Mouse (Mus musculus): ENCODE data around the gene Tie1. TPM values are rescaled to one million over a fixed set of nuclear protein-coding genes. Genes with fewer than 3 reads are reported as not detected.
A peak's percentile ranks its signal among the peaks of the same experiment; 100 is the strongest.

The Tie1 gene
- total and polyA plus RNA-seq, 2 experiments from 2014 or later, result 9.9 to 17.2 TPM

DNA sequence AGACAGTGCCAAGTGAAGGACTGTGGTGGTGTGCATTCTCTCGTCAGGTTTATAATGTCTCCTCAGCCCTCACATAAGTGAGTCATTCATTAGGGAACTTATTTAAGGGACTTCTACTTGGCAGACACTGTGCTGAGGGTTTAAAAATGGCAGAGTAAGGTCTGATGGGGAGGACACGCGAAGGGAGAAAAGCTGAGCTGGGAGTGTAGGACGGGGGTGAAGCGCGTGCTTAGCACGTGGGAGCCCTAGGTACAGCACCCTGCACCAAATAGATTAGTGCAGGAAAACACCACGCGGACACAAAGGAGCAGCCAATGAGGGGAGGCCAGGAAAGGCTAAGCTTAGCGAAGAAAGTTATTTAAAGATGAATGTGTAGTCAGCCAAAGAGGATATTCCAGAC, 44.8 kb downstream of the Tie1 start:
- TF ChIP-seq CTCF (IDR thresholded peaks at IDR 0.05), result no peak
- H3K27me3 ChIP-seq (ENCODE audit: insufficient read depth, low read length), result no peaks in the 10 kb centered on the region

DNA sequence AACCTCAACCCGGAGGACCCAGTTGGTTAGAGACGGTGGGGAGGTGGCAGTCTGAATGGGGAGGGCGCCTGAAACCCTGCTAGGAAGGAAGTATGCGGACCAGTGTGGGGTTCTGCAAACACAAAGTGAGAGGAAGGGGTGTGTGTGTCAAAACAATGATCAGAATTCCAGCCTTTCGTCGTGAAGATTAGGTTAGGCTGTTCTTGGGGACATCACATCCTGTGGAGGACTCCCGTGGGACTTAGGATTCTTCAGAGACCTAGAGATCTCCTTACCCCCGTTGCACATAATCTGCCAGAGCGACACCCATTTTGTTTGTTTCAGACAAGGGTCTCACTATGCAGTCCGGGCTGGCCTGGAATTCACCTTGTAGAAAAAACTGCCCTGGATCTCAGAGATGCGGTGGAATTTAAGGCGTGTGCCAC, 52.0 kb downstream of the Tie1 start:
- peak overlapping the region; percentile 79 for H3K27ac ChIP-seq (ENCODE audit: low read depth, low read length)

More for the DNA sequence above, 44.8 kb downstream of the Tie1 start:
- Histone ChIP-seq H3K9ac (replicated peaks; ENCODE audit: low read length, poor library complexity, severe bottlenecking) (no peak overlapping the region), H3K4me2 (ENCODE audit: low read depth, low read length, poor library complexity, severe bottlenecking) (no peak overlapping the region), H3K9me3 (ENCODE audit: low read length) (no peaks in the 10 kb centered on the region), H3K4me1 (ENCODE audit: insufficient read depth, low read length) (0 out of 2 replicates have a peak, but pooled peaks cover 4% of the 10 kb centered on the region), H3K36me3 (ENCODE audit: insufficient read depth, low read length) (no peaks in the 10 kb centered on the region), H3K27ac (ENCODE audit: low read depth, low read length) (no peak overlapping the region), H3K4me3 (ENCODE audit: low read depth, low read length) (no peak overlapping the region)
- WGBS, result 82% methylated on average over 10 of the region's 10 CpGs
- ATAC-seq (ENCODE audit: low FRiP score) (no peak), DNase-seq (ENCODE audit: low spot score) (no peak)

DNA sequence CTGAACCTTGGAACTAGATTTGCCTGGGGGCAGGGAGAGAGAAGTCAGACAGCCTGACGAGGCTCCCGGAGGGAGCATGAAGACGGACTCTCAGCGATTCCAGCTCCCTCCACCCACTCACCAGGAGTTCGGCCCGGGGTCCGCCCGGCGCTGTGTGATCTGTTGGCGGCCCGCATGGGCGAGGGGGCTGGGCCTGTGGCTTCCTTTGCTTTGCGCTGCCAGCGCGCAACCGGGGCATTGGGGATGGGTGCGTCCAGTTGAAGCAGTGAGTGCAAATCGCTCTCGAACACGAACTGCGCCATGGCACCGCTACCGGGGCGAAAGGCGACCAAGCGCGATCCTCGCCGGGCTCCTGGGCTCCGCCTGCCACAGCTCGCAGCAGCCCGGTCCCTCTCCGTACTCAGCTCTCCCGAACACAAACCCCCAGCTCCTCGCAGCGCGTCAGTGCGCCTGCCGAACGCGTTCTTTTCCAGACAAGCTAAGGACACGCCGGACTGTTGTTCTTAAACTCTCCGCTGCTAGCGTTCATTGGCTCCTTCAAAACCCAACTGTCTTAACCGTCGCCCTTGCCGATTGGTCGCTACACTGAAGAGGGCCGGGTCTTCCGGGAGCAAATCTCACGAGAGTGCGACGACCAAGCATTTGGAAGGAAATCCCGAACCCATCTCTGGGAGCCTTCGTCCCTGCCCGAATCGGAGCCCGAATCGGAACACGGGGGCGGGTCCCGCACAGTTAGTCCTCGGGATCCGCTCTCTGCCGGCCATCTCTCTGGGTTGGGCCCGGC, 52.8 kb downstream of the Tie1 start, which contains the start of gene Cdc20:
Gene Cdc20 (minus strand): TSS at position 533 of the 784 bp plus-strand sequence.
- peak within 1 kb of the TSS; percentile 79 for H3K27ac ChIP-seq (ENCODE audit: low read depth, low read length)

More for the DNA sequence above, 52.0 kb downstream of the Tie1 start:
- H3K4me3 ChIP-seq (ENCODE audit: low read depth, low read length), result peak overlapping the region; percentile 34
- no peak for TF ChIP-seq CTCF (IDR thresholded peaks at IDR 0.05)
- peak overlapping the region; percentile 87 for H3K4me2 ChIP-seq (ENCODE audit: low read depth, low read length, poor library complexity, severe bottlenecking)
- peak overlapping the region; percentile 59 for H3K9ac ChIP-seq (replicated peaks; ENCODE audit: low read length, poor library complexity, severe bottlenecking)
- 8% methylated on average over 12 of the region's 12 CpGs for WGBS
- no peaks in the 10 kb centered on the region for H3K9me3 ChIP-seq (ENCODE audit: low read length)
- no peaks in the 10 kb centered on the region for H3K36me3 ChIP-seq (ENCODE audit: insufficient read depth, low read length)
- no peaks in the 10 kb centered on the region; the same call in 1 of the 2 replicates for H3K4me1 ChIP-seq (ENCODE audit: insufficient read depth, low read length)
- peak; percentile 28; the same call in 1 of the 2 replicates for ATAC-seq (ENCODE audit: low FRiP score)
- no peaks in the 10 kb centered on the region for H3K27me3 ChIP-seq (ENCODE audit: insufficient read depth, low read length)
- peak; percentile 38 for DNase-seq (ENCODE audit: low spot score)

DNA sequence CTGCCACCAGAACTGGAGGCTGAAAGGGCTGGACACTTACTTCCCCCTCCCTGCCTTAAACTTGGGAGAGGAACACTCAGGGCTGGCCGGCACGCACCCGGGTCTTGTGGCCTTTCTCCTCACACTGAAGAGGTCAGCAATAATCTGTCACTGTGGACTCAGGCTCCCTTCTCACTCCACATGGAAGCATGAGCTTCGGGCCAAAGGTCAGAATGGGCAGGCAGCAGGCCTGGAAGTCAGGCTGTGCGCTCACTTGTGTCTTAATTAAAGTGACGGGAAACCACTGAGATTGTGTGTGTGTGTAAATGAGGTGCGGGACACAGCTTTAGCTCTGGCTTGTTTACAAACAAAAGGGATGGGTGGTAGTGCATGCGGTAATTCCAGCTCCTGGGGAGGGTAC, 57.5 kb downstream of the Tie1 start:
- Histone ChIP-seq H3K4me1 (ENCODE audit: insufficient read depth, low read length) (no peaks in the 10 kb centered on the region; the same call in 1 of the 2 replicates), H3K9ac (replicated peaks; ENCODE audit: low read length, poor library complexity, severe bottlenecking) (no peak overlapping the region), H3K36me3 (ENCODE audit: insufficient read depth, low read length) (peaks cover 11% of the 10 kb centered on the region), H3K9me3 (ENCODE audit: low read length) (no peaks in the 10 kb centered on the region), H3K4me2 (ENCODE audit: low read depth, low read length, poor library complexity, severe bottlenecking) (no peak overlapping the region), H3K27me3 (ENCODE audit: insufficient read depth, low read length) (no peaks in the 10 kb centered on the region), H3K4me3 (ENCODE audit: low read depth, low read length) (no peak overlapping the region), H3K27ac (ENCODE audit: low read depth, low read length) (no peak overlapping the region)
- WGBS, result 70% methylated on average over 8 of the region's 8 CpGs
- no peak for TF ChIP-seq CTCF (IDR thresholded peaks at IDR 0.05)
- no peak for ATAC-seq (ENCODE audit: low FRiP score)
- no peak for DNase-seq (ENCODE audit: low spot score)

More for the DNA sequence above, 52.8 kb downstream of the Tie1 start, which contains the start of gene Cdc20:
- H3K36me3 ChIP-seq (ENCODE audit: insufficient read depth, low read length), result peaks cover 4% of the 10 kb centered on the region
- peak within 1 kb of the TSS; percentile 34 for H3K4me3 ChIP-seq (ENCODE audit: low read depth, low read length)
- under 1% methylated on average over 67 of the region's 67 CpGs for WGBS
- TF ChIP-seq CTCF (IDR thresholded peaks at IDR 0.05), result peak; percentile 21; the same call in 1 of the 2 replicates
- H3K9ac ChIP-seq (replicated peaks; ENCODE audit: low read length, poor library complexity, severe bottlenecking), result peak within 1 kb of the TSS; percentile 59
- peak within 1 kb of the TSS; percentile 87 for H3K4me2 ChIP-seq (ENCODE audit: low read depth, low read length, poor library complexity, severe bottlenecking)
- ATAC-seq (ENCODE audit: low FRiP score), result peak; percentile 97
- H3K27me3 ChIP-seq (ENCODE audit: insufficient read depth, low read length), result no peaks in the 10 kb centered on the region
- DNase-seq (ENCODE audit: low spot score), result peak; percentile 98
- H3K9me3 ChIP-seq (ENCODE audit: low read length), result no peaks in the 10 kb centered on the region
- no peaks in the 10 kb centered on the region; the same call in 1 of the 2 replicates for H3K4me1 ChIP-seq (ENCODE audit: insufficient read depth, low read length)

DNA sequence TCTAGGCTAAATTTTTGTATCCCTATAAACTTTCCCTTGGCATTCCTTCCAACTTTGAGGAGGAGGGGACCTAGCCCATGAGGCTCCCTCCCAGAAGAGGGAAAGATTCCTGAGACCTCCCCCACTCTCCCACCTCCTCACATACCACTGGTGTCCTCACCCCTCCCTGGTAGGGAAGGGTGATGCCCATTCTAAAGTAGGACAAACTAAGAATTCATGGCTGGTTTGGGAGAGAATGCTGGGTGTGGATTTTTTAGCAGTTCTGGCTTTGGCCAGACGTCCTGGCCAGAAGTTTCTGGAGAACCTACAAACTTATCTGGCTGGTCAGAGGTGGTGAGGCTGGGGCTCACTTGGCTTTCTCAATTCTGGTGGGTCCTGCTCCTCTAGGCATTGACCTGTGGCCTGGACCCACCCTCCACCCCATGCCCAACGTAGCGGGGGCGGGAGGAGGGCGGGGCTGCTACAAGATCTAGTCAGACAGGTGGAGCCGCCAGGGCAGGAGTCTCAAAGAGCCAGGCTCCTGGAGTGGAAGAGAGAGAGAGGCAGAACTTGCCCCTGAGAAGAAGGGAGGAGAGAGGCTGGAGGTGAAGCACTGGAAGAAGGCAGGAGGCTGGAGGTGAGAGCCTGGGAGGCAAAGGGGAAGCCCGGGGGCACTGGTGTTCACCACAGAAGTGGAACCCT, 60.5 kb downstream of the Tie1 start:
- H3K27ac ChIP-seq (ENCODE audit: low read depth, low read length), result no peak overlapping the region
- H3K4me1 ChIP-seq (ENCODE audit: insufficient read depth, low read length), result 0 out of 2 replicates have a peak, but pooled peaks cover 3% of the 10 kb centered on the region
- H3K9me3 ChIP-seq (ENCODE audit: low read length), result no peaks in the 10 kb centered on the region
- no peak for TF ChIP-seq CTCF (IDR thresholded peaks at IDR 0.05)
- H3K9ac ChIP-seq (replicated peaks; ENCODE audit: low read length, poor library complexity, severe bottlenecking), result 0 out of 2 replicates have a peak overlapping the region, but pooled peaks have one; percentile 19
- no peaks in the 10 kb centered on the region for H3K27me3 ChIP-seq (ENCODE audit: insufficient read depth, low read length)
- no peak overlapping the region for H3K4me3 ChIP-seq (ENCODE audit: low read depth, low read length)
- H3K4me2 ChIP-seq (ENCODE audit: low read depth, low read length, poor library complexity, severe bottlenecking), result no peak overlapping the region; the same call in 1 of the 2 replicates
- H3K36me3 ChIP-seq (ENCODE audit: insufficient read depth, low read length), result peaks cover 11% of the 10 kb centered on the region
- DNase-seq (ENCODE audit: low spot score) (no peak), ATAC-seq (ENCODE audit: low FRiP score) (no peak)
- WGBS, result 64% methylated on average over 7 of the region's 7 CpGs

Data from midbrain, postnatal 0 days (tissue).